Mouse (Mus musculus) hindbrain, embryonic 14.5 days (tissue): ENCODE results near the gene Tox2. TPM values are rescaled to one million over a fixed set of nuclear protein-coding genes. Genes with fewer than 3 reads are reported as not detected.

Experiments
- polyA plus RNA-seq: library from polyadenylated mRNA; unstranded; fragments of >200 nt; fragmentation: Nextera tagmentation; extraction: Ambion mirVana; gene quantifications from 2 replicates; pipeline ENCODE4 v1.2.1, GENCODE M21; 2014

Gene Tox2
- polyA plus RNA-seq, 1 experiment from 2014 or later = 28.7 TPM

Other genes with a start within 250 kb of the Tox2 start
- gene Sgk2, start 215.8 kb upstream of the Tox2 start, polyA plus RNA-seq = 0.33 TPM in 1 of 2 replicates, not detected in the other
- gene Ift52, start 185.8 kb upstream of the Tox2 start, polyA plus RNA-seq = 36.0 and 38.2 TPM in 2 replicates
- 3.2 and 3.8 TPM in 2 replicates for gene Mybl2, start 148.4 kb upstream of the Tox2 start, polyA plus RNA-seq
- 0.35 and 0.58 TPM in 2 replicates for gene Gtsf1l, start 115.3 kb upstream of the Tox2 start, polyA plus RNA-seq
- 0.27 and 0.37 TPM in 2 replicates for gene Jph2, start 194.9 kb downstream of the Tox2 start, polyA plus RNA-seq
- 74.8 and 78.9 TPM in 2 replicates for gene Oser1, start 221.6 kb downstream of the Tox2 start, polyA plus RNA-seq
- 121 and 137 TPM in 2 replicates for gene Gdap1l1, start 235.4 kb downstream of the Tox2 start, polyA plus RNA-seq